Mouse (Mus musculus) liver, embryonic 13.5 days (tissue): ENCODE measurements around the gene Gas2l2. TPM values are rescaled to one million over a fixed set of nuclear protein-coding genes. Genes with fewer than 3 reads are reported as not detected.
A peak's percentile ranks its signal among the peaks of the same experiment; 100 is the strongest.

Source experiments
- ATAC-seq: fragments of 200-750 bp; cut with Nextera tagmentation; 2 replicates; pipeline ENCODE4 v1.8.0; 2017; ENCODE audit warnings: low read depth, mild to moderate bottlenecking, moderate number of reproducible peaks, moderate library complexity
- DNase-seq: peaks from one replicate; pipeline ENCODE4 v3.0.0; 2022
- H3K27ac ChIP-seq: fragments of 300-500 bp; sonication (generic); 2 replicates; pipeline ENCODE4 v1.5.1; 2015; ENCODE audit warnings: moderate library complexity, mild to moderate bottlenecking, inconsistent platforms
- H3K27me3 ChIP-seq: fragments of 300-500 bp; sonication (generic); 2 replicates; pipeline ENCODE4 v1.6.1; 2015; ENCODE audit warnings: mild to moderate bottlenecking, inconsistent platforms
- H3K36me3 ChIP-seq: fragments of 300-500 bp; sonication (generic); 2 replicates; pipeline ENCODE4 v1.6.1; 2015; ENCODE audit warnings: mild to moderate bottlenecking, inconsistent platforms
- H3K4me1 ChIP-seq: fragments of 300-500 bp; sonication (generic); replicated peaks from 2 replicates; pipeline ENCODE4 v1.6.1; 2015; ENCODE audit warnings: inconsistent platforms
- H3K4me2 ChIP-seq: fragments of 300-500 bp; sonication (generic); 2 replicates; pipeline ENCODE4 v1.6.1; 2015; ENCODE audit warnings: inconsistent platforms, mild to moderate bottlenecking, moderate library complexity
- H3K4me3 ChIP-seq: fragments of 300-500 bp; sonication (generic); replicated peaks from 2 replicates; pipeline ENCODE4 v1.5.1; 2015; ENCODE audit warnings: mild to moderate bottlenecking, inconsistent platforms
- H3K9ac ChIP-seq: fragments of 300-500 bp; sonication (generic); 2 replicates; pipeline ENCODE4 v1.6.1; 2015; ENCODE audit warnings: mild to moderate bottlenecking, inconsistent platforms
- H3K9me3 ChIP-seq: fragments of 300-500 bp; sonication (generic); replicated peaks from 2 replicates; pipeline ENCODE4 v1.6.1; 2016; ENCODE audit warnings: inconsistent platforms
- WGBS: fragments of 180-500 bp; shearing (Covaris S2); methylation state at CpG from one replicate; pipeline ENCODE4 v1.1.7; 2015; ENCODE audit not compliant: insufficient replicate concordance; 5-methylcytosine and 5-hydroxymethylcytosine counted together
- polyA plus RNA-seq: library from polyadenylated mRNA; unstranded; fragments of >200 nt; fragmentation: Nextera tagmentation; extraction: Ambion mirVana; gene quantifications from 2 replicates; pipeline ENCODE4 v1.2.1, GENCODE M21; 2015

Gene Gas2l2
- polyA plus RNA-seq, 1 experiment from 2014 or later, result not detected

DNA sequence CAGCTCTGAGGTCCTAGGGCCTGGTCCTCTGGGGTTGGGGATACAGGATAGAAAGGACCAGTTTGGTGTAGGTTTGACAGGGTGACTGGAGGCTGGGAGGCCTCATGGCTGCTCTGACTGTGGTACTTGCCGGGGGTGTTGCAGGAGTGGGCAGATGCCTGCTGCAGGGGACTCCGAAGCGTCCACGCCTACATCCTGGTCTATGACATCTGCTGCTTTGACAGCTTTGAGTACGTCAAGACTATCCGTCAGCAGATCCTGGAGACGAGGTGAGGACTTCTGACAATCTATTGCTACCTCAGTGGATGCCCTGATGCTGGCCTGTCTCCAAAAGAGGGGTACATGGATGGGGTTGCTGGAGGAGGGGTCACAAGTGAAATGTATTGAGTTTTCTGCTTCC lies 11.5 kb downstream of the Gas2l2 start:
- 69% methylated on average over 7 of the region's 7 CpGs for WGBS

DNA sequence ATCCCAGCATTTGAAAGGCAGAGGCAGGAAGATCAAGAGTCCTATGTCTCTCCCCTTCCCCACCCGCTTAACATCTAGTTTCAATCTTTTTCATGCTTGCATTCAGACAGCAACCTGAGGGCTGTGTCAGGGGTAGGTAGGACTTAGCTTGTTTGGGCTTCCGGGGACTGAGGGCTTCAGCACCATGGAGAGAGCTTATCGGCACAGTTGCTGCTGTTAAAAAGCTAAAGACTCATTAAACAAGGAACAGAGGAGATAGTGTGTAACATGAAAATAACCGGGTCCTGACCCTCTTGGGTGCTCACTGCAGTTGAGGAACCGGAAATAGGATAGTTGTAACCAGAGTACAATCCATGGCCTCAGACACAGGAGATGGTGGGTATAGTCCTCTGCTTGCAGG lies 12.2 kb downstream of the Gas2l2 start:
- Histone ChIP-seq H3K9ac (no peak overlapping the region), H3K27me3 (peaks cover 79% of the 10 kb centered on the region), H3K4me1 (peaks cover 4% of the 10 kb centered on the region; the same call in 1 of the 2 replicates), H3K27ac (no peak overlapping the region), H3K9me3 (no peaks in the 10 kb centered on the region), H3K36me3 (no peaks in the 10 kb centered on the region), H3K4me3 (no peak overlapping the region), H3K4me2 (no peak overlapping the region)
- DNase-seq (no peak), ATAC-seq (no peak)
- 7% methylated on average over 5 of the region's 5 CpGs for WGBS

More for the DNA sequence above, 11.5 kb downstream of the Gas2l2 start:
- DNase-seq, result no peak
- Histone ChIP-seq H3K4me2 (no peak overlapping the region), H3K9me3 (no peaks in the 10 kb centered on the region), H3K36me3 (no peaks in the 10 kb centered on the region), H3K27me3 (peaks cover 76% of the 10 kb centered on the region), H3K27ac (no peak overlapping the region), H3K4me1 (peaks cover 4% of the 10 kb centered on the region; the same call in 1 of the 2 replicates), H3K9ac (no peak overlapping the region), H3K4me3 (no peak overlapping the region)
- ATAC-seq, result no peak

DNA sequence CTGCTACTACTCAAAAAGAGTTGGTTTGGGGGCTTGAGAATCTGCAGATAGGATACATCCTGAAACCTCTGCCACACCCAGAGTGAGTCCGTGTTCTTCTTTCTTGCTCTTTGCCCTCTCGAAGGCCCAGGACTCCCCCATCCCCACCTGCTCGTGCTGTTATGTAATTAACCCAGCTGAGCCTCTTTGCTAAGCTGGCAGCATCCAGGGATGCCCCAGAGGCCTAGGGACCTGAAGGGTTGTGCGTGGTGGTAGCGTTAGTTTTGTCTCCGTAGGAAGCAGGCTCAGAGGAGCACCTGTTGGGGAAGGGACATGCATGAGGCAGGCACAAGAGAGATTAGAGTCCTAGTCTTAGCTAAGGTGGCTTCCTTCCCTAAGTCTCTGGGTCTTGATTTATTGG lies 18.7 kb downstream of the Gas2l2 start:
- Histone ChIP-seq H3K4me2 (peak overlapping the region; percentile 68), H3K27ac (no peak overlapping the region), H3K27me3 (peaks cover 70% of the 10 kb centered on the region)

DNA sequence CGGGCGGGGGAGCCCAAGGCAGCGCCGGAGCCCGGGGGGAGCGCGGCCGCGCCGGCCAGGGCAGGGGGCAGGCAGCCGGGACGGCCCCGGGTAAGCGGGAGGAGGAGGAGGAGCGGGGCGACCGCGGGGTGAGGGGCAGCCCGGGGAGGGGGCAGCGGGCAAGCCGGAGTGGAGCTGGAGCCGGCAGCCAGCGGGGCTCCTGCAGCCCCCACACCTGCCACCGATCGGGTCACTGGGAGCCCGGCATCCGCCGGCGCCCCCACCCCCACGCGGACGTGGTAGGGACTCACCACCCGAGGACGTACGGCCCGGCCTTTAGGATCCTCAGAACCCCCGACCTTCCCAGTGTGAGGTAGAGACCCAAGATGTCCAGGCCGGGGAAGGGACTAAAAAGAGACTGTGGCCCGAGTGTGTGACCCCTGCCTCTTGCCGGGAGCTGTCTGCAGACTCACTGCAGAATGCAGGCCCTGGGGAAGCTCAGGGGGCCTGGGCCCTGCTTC lies 19.4 kb downstream of the Gas2l2 start:
- Histone ChIP-seq H3K27ac (no peak overlapping the region), H3K4me2 (peak overlapping the region; percentile 68), H3K27me3 (peaks cover 70% of the 10 kb centered on the region), H3K9ac (peak overlapping the region; percentile 45), H3K4me1 (peaks cover 3% of the 10 kb centered on the region; the same call in 1 of the 2 replicates), H3K4me3 (peak overlapping the region; percentile 62), H3K36me3 (no peaks in the 10 kb centered on the region), H3K9me3 (no peaks in the 10 kb centered on the region)
- DNase-seq (no peak), ATAC-seq (no peak)
- WGBS, result 3% methylated on average over 25 of the region's 40 CpGs

More for the DNA sequence above, 18.7 kb downstream of the Gas2l2 start:
- ATAC-seq (no peak), DNase-seq (no peak)
- Histone ChIP-seq H3K4me3 (no peak overlapping the region), H3K9ac (no peak overlapping the region), H3K9me3 (no peaks in the 10 kb centered on the region), H3K36me3 (no peaks in the 10 kb centered on the region), H3K4me1 (peaks cover 3% of the 10 kb centered on the region; the same call in 1 of the 2 replicates)
- 44% methylated on average over 6 of the region's 6 CpGs for WGBS

DNA sequence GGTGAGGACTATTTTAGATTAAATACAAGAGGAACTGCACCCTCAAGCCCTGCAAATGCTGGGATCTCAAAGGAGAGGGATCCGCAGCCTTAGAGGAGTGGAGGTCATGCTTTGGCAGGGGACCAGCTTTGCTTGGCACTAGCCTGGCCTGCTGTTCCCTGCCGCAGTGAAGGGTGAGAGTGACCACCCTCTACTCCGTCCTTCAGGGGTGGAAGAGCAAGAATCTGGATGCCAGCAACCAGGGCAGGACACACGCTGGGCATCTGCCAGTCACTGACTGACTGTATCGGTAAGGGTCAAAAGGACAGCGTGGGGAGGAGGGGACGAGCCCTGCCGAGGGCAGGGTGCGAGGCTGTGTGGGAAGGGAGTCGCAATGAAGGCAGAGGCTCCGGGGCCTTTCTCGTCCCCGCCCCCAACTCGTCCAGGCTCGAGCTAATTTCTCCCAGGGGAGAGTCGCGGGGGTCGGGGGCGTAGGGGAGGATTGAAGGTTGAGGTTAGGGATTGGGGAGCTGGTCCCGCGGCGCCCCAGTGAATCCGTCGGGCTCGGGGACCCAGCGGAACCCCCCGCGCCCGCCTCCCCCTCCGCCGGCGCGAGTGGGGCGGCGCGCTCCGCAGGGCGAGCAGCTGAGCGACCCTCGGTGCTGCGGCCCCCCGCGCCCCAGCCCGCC lies 20.0 kb downstream of the Gas2l2 start, which contains the start of gene Rasl10b:
Gene Rasl10b, plus strand, starts transcription at position 51 of the 668 bp plus-strand sequence.
- DNase-seq (no peak), ATAC-seq (no peak)
- H3K27ac ChIP-seq, result no peak within 1 kb of the TSS
- peaks cover 70% of the 10 kb centered on the region for H3K27me3 ChIP-seq
- peak within 1 kb of the TSS; percentile 45 for H3K9ac ChIP-seq
- H3K4me1 ChIP-seq, result peaks cover 3% of the 10 kb centered on the region; the same call in 1 of the 2 replicates
- 0 out of 2 replicates have a peak, but pooled peaks cover under 1% of the 10 kb centered on the region for H3K36me3 ChIP-seq
- H3K4me2 ChIP-seq, result peak within 1 kb of the TSS; percentile 68
- no peaks in the 10 kb centered on the region for H3K9me3 ChIP-seq
- 5% methylated on average over 23 of the region's 44 CpGs for WGBS
- H3K4me3 ChIP-seq, result peak within 1 kb of the TSS; percentile 62

DNA sequence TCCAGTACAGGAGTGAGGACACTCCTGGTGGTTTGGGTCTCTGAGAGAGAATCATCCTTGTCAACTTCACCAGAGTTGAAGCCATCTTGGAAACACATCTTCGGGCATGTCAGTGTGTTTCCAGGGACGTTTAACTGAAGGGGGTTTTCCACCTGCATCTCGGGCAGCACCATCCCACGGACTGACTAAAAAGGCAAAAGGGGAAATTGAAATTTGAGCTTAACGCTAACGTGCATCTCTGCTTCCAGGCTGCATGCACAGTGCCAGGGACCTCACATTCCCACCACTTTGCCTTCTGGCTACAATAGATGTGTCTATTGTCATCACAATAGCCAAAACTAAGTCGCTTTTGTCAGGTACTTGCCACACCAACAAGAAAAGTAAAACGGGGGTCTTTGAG lies 21.0 kb downstream of the Gas2l2 start:
- Histone ChIP-seq H3K27ac (no peak overlapping the region), H3K27me3 (peaks cover 64% of the 10 kb centered on the region), H3K4me3 (no peak overlapping the region), H3K9ac (no peak overlapping the region), H3K4me1 (peaks cover 3% of the 10 kb centered on the region; the same call in 1 of the 2 replicates), H3K9me3 (no peaks in the 10 kb centered on the region), H3K36me3 (peaks cover 10% of the 10 kb centered on the region), H3K4me2 (no peak overlapping the region)
- DNase-seq (no peak), ATAC-seq (no peak)
- 34% methylated on average over 8 of the region's 8 CpGs for WGBS

DNA sequence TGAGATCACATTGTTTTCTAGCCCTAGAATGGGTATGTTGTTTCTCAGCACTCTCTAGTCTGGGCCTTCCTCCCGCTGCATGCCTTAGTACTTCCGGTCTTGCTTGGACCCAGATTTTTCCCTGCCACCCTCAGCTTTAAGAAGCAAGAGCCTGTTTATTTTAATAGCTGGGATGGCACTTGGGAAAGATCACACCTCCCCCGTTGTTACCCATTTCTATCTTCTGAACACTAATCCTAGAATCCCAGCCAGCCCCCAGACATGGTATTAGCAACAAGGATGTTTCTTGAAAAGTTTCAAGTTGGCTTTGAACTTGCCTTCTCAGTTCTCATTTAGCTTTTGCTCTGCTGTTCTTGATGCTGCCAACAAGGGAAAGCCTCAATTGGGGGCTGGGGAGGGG lies 22.9 kb downstream of the Gas2l2 start:
- no peak overlapping the region for H3K4me2 ChIP-seq
- no peak overlapping the region for H3K27ac ChIP-seq
- WGBS, result 55% methylated on average over 3 of the region's 3 CpGs
- DNase-seq (no peak), ATAC-seq (no peak)
- no peaks in the 10 kb centered on the region for H3K9me3 ChIP-seq
- H3K4me3 ChIP-seq, result no peak overlapping the region
- H3K4me1 ChIP-seq, result peaks cover 3% of the 10 kb centered on the region; the same call in 1 of the 2 replicates
- peaks cover 45% of the 10 kb centered on the region for H3K27me3 ChIP-seq
- H3K9ac ChIP-seq, result no peak overlapping the region
- H3K36me3 ChIP-seq, result peaks cover 21% of the 10 kb centered on the region

DNA sequence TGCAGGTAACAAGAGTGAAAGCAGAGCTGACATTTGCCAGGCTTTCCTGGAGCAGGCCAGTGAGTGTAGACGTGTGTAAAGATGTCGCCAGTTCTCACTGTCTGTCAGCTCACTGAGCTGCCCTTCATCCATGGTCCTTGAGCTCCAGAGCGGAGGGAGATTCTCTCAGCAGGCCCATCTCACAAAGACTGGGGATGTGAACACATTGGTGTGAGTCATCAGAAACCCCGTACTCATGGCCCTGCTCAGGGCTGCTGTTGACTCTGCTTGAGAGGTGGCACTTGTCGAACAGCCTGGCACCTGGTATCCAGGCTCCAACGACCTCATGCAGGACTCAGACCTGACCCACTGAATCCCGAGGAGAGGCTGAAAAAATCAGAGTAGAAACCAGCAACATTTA lies 25.5 kb downstream of the Gas2l2 start:
- ATAC-seq, result no peak
- no peaks in the 10 kb centered on the region for H3K9me3 ChIP-seq
- no peak overlapping the region for H3K4me2 ChIP-seq
- H3K27me3 ChIP-seq, result peaks cover 19% of the 10 kb centered on the region
- no peak for DNase-seq
- no peaks in the 10 kb centered on the region for H3K4me1 ChIP-seq
- no peak overlapping the region for H3K4me3 ChIP-seq
- H3K9ac ChIP-seq, result no peak overlapping the region
- WGBS, result 81% methylated on average over 7 of the region's 7 CpGs
- peaks cover 30% of the 10 kb centered on the region for H3K36me3 ChIP-seq
- H3K27ac ChIP-seq, result no peak overlapping the region

DNA sequence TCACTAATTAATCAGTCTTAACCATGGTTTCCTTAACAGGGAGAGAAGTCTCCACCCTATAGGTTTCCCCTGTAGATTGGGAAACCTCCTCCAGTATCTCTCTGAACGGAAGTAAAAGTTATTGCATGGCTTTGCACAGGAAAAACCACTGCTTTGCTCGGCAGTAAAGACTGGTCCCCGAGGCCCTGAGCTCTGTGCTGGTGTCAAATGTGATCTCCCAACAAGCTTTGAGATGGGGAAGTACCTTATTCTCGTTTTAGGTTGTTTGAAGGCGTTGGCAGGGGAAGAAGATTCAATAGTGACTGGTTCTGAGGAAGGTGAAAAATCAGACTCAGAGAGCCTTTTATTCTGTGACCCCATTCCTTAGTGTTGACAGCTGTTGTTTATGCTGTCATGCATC lies 30.5 kb downstream of the Gas2l2 start:
- DNase-seq, result no peak
- H3K4me2 ChIP-seq, result no peak overlapping the region
- no peak overlapping the region for H3K4me3 ChIP-seq
- no peak overlapping the region for H3K9ac ChIP-seq
- no peak overlapping the region for H3K27ac ChIP-seq
- H3K9me3 ChIP-seq, result no peaks in the 10 kb centered on the region
- WGBS, result 60% methylated on average over 5 of the region's 5 CpGs
- H3K4me1 ChIP-seq, result no peaks in the 10 kb centered on the region
- no peak for ATAC-seq
- H3K27me3 ChIP-seq, result no peaks in the 10 kb centered on the region
- peaks cover 58% of the 10 kb centered on the region for H3K36me3 ChIP-seq

DNA sequence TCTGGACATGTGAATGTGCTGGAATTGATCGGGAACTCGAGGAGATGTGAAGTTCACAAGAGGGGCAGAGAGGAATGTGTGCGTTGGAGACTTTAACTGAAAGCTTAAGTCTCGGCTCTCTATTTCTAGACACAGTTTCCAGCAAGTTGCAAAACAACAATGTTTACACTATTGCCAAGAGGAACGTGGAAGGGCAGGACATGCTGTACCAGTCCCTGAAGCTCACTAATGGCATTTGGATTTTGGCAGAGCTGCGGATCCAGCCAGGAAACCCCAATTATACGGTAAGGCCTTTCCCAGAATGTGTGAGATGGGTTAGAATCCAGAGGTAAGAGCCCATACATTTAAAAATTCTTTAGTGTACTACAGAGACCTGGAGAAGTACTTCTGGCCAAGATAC lies 31.6 kb downstream of the Gas2l2 start:
- ATAC-seq (no peak), DNase-seq (no peak)
- Histone ChIP-seq H3K4me3 (no peak overlapping the region), H3K27me3 (no peaks in the 10 kb centered on the region), H3K27ac (no peak overlapping the region), H3K9me3 (no peaks in the 10 kb centered on the region), H3K9ac (no peak overlapping the region), H3K4me2 (no peak overlapping the region), H3K4me1 (no peaks in the 10 kb centered on the region), H3K36me3 (peaks cover 57% of the 10 kb centered on the region)
- 86% methylated on average over 7 of the region's 7 CpGs for WGBS

DNA sequence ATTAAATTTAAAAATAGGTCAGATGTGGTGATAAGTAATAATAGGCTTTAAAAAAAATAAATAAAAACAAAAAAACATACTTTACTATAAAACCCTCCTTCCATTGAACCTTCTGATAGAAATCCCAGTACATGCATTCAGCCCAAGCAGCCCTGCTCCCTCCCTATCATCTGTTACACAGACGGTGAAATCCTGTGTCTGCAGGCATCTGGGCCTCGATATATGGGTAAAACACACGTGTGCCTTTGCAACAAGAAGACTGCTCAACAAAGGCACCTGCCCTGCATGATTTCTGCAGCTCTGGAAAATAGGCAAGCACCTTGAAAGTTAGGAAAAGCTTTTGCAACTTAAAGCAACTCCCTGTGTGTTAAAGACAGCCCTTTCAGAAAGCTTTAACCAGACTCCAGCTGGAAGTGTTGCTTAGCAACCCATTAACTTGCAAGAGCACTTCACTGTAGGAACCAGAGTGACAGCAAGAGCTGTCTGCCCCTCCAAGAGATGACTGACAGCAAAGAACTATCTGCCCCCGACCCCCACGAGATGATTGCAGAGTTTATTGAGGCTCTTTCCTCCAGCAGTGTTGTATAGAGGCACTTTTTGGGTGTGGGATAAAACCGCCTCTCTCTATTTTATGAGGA lies 34.3 kb downstream of the Gas2l2 start:
- H3K4me1 ChIP-seq, result no peaks in the 10 kb centered on the region
- no peak overlapping the region for H3K27ac ChIP-seq
- H3K27me3 ChIP-seq, result no peaks in the 10 kb centered on the region
- no peak overlapping the region for H3K4me3 ChIP-seq
- H3K36me3 ChIP-seq, result peaks cover 72% of the 10 kb centered on the region
- H3K9me3 ChIP-seq, result no peaks in the 10 kb centered on the region
- no peak for ATAC-seq
- WGBS, result 61% methylated on average over 6 of the region's 6 CpGs
- H3K4me2 ChIP-seq, result no peak overlapping the region
- DNase-seq, result no peak
- H3K9ac ChIP-seq, result no peak overlapping the region
